Mouse (Mus musculus) ovary, postnatal 10 days (tissue): ENCODE measurements around the gene Fnbp1.

Experiments used
- DNase-seq: peaks from one replicate; pipeline ENCODE4 v3.0.0; 2022; ENCODE audit warnings: low spot score

Fnbp1 gene

GRCm38 (mm10) chr2:31150762-31151161, 9.0 kb upstream of the Fnbp1 start:
- no peak for DNase-seq

- DNase-seq = no peak
Measured at GRCm38 (mm10) chr2:31147054-31147453, 5.2 kb upstream of the Fnbp1 start.

GRCm38 (mm10) chr2:31144901-31145300, 3.1 kb upstream of the Fnbp1 start:
- DNase-seq = no peak

- no peak for DNase-seq
Measured at GRCm38 (mm10) chr2:31143768-31144695, 2.2 kb upstream of the Fnbp1 start.

GRCm38 (mm10) chr2:31143326-31143725, 1.5 kb upstream of the Fnbp1 start:
- no peak for DNase-seq

GRCm38 (mm10) chr2:31142505-31142904, 697 bp upstream of the Fnbp1 start:
- DNase-seq = no peak

- no peak for DNase-seq
Measured at GRCm38 (mm10) chr2:31141074-31141866, 538 bp downstream of the Fnbp1 start.

- DNase-seq = no peak
Measured at GRCm38 (mm10) chr2:31140772-31141073, 1.1 kb downstream of the Fnbp1 start.

- DNase-seq = no peak
Measured at GRCm38 (mm10) chr2:31139991-31140771, 1.6 kb downstream of the Fnbp1 start.

GRCm38 (mm10) chr2:31139174-31139632, 2.6 kb downstream of the Fnbp1 start:
- DNase-seq = no peak

- DNase-seq = no peak
Measured at GRCm38 (mm10) chr2:31137018-31137590, 4.7 kb downstream of the Fnbp1 start.

- DNase-seq = no peak
Measured at GRCm38 (mm10) chr2:31136338-31136737, 5.5 kb downstream of the Fnbp1 start.

GRCm38 (mm10) chr2:31135512-31135931, 6.3 kb downstream of the Fnbp1 start:
- no peak for DNase-seq

GRCm38 (mm10) chr2:31133981-31134380, 7.8 kb downstream of the Fnbp1 start:
- DNase-seq = no peak

- DNase-seq = no peak
Measured at GRCm38 (mm10) chr2:31132682-31133081, 9.1 kb downstream of the Fnbp1 start.

GRCm38 (mm10) chr2:31130815-31131299, 11.0 kb downstream of the Fnbp1 start:
- DNase-seq = no peak

GRCm38 (mm10) chr2:31129742-31130518, 11.9 kb downstream of the Fnbp1 start:
- no peak for DNase-seq

GRCm38 (mm10) chr2:31127899-31128298, 13.9 kb downstream of the Fnbp1 start:
- no peak for DNase-seq

- DNase-seq = no peak
Measured at GRCm38 (mm10) chr2:31127219-31127618, 14.6 kb downstream of the Fnbp1 start.

GRCm38 (mm10) chr2:31126048-31126447, 15.8 kb downstream of the Fnbp1 start:
- DNase-seq = no peak

- DNase-seq = no peak
Measured at GRCm38 (mm10) chr2:31125156-31125555, 16.7 kb downstream of the Fnbp1 start.
